Mouse (Mus musculus): ENCODE measurements around the gene Itih2. TPM values are rescaled to one million over a fixed set of nuclear protein-coding genes. Genes with fewer than 3 reads are reported as not detected.

The Itih2 gene
- polyA plus RNA-seq, 1 experiment from 2014 or later: 6.1 TPM

DNA sequence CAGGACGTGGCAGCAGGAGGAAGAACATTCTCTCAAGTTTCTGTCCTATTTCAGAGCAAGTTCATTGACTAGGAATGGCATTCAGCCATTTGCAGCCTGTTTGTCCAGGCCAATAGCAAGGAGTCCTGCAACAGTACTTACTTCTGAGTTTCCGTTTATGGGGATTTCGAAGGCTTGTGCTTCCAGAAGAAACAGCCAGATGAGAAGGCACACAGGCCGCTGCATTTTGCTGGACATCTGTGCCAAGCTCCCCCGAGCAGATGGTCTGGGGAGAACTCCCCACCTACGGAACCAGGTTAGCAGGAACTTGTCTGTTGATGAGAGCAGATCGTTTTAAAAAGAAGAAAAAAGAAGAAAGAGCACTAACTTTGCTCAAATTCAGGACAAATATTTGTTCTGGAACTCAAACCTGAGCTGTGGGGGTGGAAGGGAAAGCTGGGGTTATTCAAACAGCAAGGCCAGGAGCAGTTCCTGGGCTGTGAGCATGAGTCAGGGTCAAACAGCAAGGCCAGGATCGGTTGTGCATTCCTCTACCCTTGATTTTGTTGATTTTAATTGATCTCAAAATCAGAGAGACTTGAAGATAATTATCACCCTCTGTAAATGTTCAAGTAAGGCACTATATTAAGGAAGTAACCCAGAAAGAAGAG, 730 bp downstream of the Itih2 start:
- Histone ChIP-seq H3K4me1 (ENCODE audit: control insufficient read depth, insufficient read depth, low read length) (no peaks in the 10 kb centered on the region), H3K9me3 (replicated peaks; ENCODE audit: control insufficient read depth, low read length) (no peaks in the 10 kb centered on the region), H3K9ac (ENCODE audit: low read depth, low read length) (no peak overlapping the region), H3K4me3 (ENCODE audit: low read depth, low read length) (no peak overlapping the region), H3K27me3 (ENCODE audit: control insufficient read depth, insufficient read depth, low read length) (no peaks in the 10 kb centered on the region), H3K27ac (ENCODE audit: low read depth, low read length) (no peak overlapping the region), H3K36me3 (ENCODE audit: control insufficient read depth, insufficient read depth, low read length) (no peaks in the 10 kb centered on the region), H3K4me2 (no peak overlapping the region)
- 67% methylated on average over 8 of the region's 8 CpGs for WGBS (ENCODE audit: insufficient replicate concordance)
- ATAC-seq (replicated peaks; ENCODE audit: insufficient number of reproducible peaks, low FRiP score, low TSS enrichment): no peak

- H3K4me3 ChIP-seq (ENCODE audit: low read depth, low read length): no peak overlapping the region
- WGBS (ENCODE audit: insufficient replicate concordance): 80% methylated on average over 4 of the region's 4 CpGs
- H3K27me3 ChIP-seq (ENCODE audit: control insufficient read depth, insufficient read depth, low read length): no peaks in the 10 kb centered on the region
- H3K9ac ChIP-seq (ENCODE audit: low read depth, low read length): no peak overlapping the region
- no peaks in the 10 kb centered on the region for H3K4me1 ChIP-seq (ENCODE audit: control insufficient read depth, insufficient read depth, low read length)
- no peaks in the 10 kb centered on the region for H3K9me3 ChIP-seq (replicated peaks; ENCODE audit: control insufficient read depth, low read length)
- no peak for ATAC-seq (replicated peaks; ENCODE audit: insufficient number of reproducible peaks, low FRiP score, low TSS enrichment)
- H3K27ac ChIP-seq (ENCODE audit: low read depth, low read length): no peak overlapping the region
- H3K36me3 ChIP-seq (ENCODE audit: control insufficient read depth, insufficient read depth, low read length): no peaks in the 10 kb centered on the region
- H3K4me2 ChIP-seq: no peak overlapping the region
Measured at GRCm38 (mm10) chr2:10128571-10128970, 2.6 kb downstream of the Itih2 start.

GRCm38 (mm10) chr2:10127471-10127870, 3.7 kb downstream of the Itih2 start:
- no peaks in the 10 kb centered on the region for H3K36me3 ChIP-seq (ENCODE audit: control insufficient read depth, insufficient read depth, low read length)
- H3K27me3 ChIP-seq (ENCODE audit: control insufficient read depth, insufficient read depth, low read length): no peaks in the 10 kb centered on the region
- H3K4me1 ChIP-seq (ENCODE audit: control insufficient read depth, insufficient read depth, low read length): no peaks in the 10 kb centered on the region
- H3K4me3 ChIP-seq (ENCODE audit: low read depth, low read length): no peak overlapping the region
- H3K4me2 ChIP-seq: no peak overlapping the region
- no peak for ATAC-seq (replicated peaks; ENCODE audit: insufficient number of reproducible peaks, low FRiP score, low TSS enrichment)
- no peak overlapping the region for H3K27ac ChIP-seq (ENCODE audit: low read depth, low read length)
- H3K9ac ChIP-seq (ENCODE audit: low read depth, low read length): no peak overlapping the region
- H3K9me3 ChIP-seq (replicated peaks; ENCODE audit: control insufficient read depth, low read length): no peaks in the 10 kb centered on the region
- 82% methylated on average over 5 of the region's 5 CpGs for WGBS (ENCODE audit: insufficient replicate concordance)

DNA sequence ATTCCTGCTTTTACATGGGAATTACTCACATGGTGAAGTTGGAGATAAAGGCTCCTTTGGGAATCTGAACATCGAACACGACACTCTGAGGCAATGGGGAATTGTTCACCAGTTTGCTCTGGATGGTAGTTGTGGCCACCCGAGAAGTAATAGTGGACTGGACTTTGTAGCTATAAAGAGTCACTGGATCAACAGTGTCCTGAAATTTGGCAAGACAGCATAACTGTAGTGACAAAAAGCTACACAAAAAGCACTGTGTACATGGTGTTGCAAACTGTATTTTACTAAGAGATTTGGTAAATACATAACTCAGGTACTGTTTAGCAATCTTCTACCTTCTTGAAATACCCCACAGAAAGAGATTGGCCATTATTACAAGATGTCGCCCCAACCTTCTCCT, 5.1 kb downstream of the Itih2 start:
- 77% methylated on average over 4 of the region's 4 CpGs for WGBS (ENCODE audit: insufficient replicate concordance)
- no peaks in the 10 kb centered on the region for H3K9me3 ChIP-seq (replicated peaks; ENCODE audit: control insufficient read depth, low read length)
- H3K9ac ChIP-seq (ENCODE audit: low read depth, low read length): no peak overlapping the region
- no peaks in the 10 kb centered on the region for H3K4me1 ChIP-seq (ENCODE audit: control insufficient read depth, insufficient read depth, low read length)
- no peak overlapping the region for H3K4me3 ChIP-seq (ENCODE audit: low read depth, low read length)
- no peaks in the 10 kb centered on the region for H3K36me3 ChIP-seq (ENCODE audit: control insufficient read depth, insufficient read depth, low read length)
- H3K27ac ChIP-seq (ENCODE audit: low read depth, low read length): no peak overlapping the region
- H3K4me2 ChIP-seq: no peak overlapping the region
- no peak for ATAC-seq (replicated peaks; ENCODE audit: insufficient number of reproducible peaks, low FRiP score, low TSS enrichment)
- no peaks in the 10 kb centered on the region for H3K27me3 ChIP-seq (ENCODE audit: control insufficient read depth, insufficient read depth, low read length)

- H3K4me2 ChIP-seq: no peak overlapping the region
- no peaks in the 10 kb centered on the region for H3K4me1 ChIP-seq (ENCODE audit: control insufficient read depth, insufficient read depth, low read length)
- no peak for ATAC-seq (replicated peaks; ENCODE audit: insufficient number of reproducible peaks, low FRiP score, low TSS enrichment)
- H3K27me3 ChIP-seq (ENCODE audit: control insufficient read depth, insufficient read depth, low read length): no peaks in the 10 kb centered on the region
- H3K9me3 ChIP-seq (replicated peaks; ENCODE audit: control insufficient read depth, low read length): no peaks in the 10 kb centered on the region
- no peak overlapping the region for H3K4me3 ChIP-seq (ENCODE audit: low read depth, low read length)
- H3K9ac ChIP-seq (ENCODE audit: low read depth, low read length): no peak overlapping the region
- WGBS (ENCODE audit: insufficient replicate concordance): 55% methylated on average over 3 of the region's 3 CpGs
- H3K36me3 ChIP-seq (ENCODE audit: control insufficient read depth, insufficient read depth, low read length): no peaks in the 10 kb centered on the region
- no peak overlapping the region for H3K27ac ChIP-seq (ENCODE audit: low read depth, low read length)
Measured at GRCm38 (mm10) chr2:10121826-10122225, 9.4 kb downstream of the Itih2 start.

DNA sequence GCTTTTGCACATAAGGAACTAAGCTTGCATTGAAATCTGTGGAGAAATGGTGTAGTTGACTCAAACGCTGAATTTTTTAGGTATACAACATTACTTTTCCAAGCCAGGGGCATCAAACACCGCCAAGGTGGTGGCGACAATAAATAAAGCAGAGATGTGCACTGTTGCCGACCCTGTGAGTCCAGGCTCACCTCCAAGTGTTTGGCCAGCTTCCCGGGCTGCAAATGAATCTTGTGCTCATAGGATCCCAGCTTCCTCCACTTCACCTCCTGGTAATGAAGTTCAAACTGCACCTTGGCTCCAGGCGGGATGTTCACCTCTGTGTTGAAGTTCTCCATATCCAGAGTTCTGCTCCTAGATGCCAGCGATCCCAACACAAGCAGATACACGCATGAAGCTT, 11.9 kb downstream of the Itih2 start:
- Histone ChIP-seq H3K4me3 (ENCODE audit: low read depth, low read length) (no peak overlapping the region), H3K27me3 (ENCODE audit: control insufficient read depth, insufficient read depth, low read length) (no peaks in the 10 kb centered on the region), H3K4me2 (no peak overlapping the region), H3K9ac (ENCODE audit: low read depth, low read length) (no peak overlapping the region), H3K36me3 (ENCODE audit: control insufficient read depth, insufficient read depth, low read length) (no peaks in the 10 kb centered on the region), H3K27ac (ENCODE audit: low read depth, low read length) (no peak overlapping the region), H3K9me3 (replicated peaks; ENCODE audit: control insufficient read depth, low read length) (no peaks in the 10 kb centered on the region), H3K4me1 (ENCODE audit: control insufficient read depth, insufficient read depth, low read length) (no peaks in the 10 kb centered on the region)
- WGBS (ENCODE audit: insufficient replicate concordance): 82% methylated on average over 8 of the region's 8 CpGs
- ATAC-seq (replicated peaks; ENCODE audit: insufficient number of reproducible peaks, low FRiP score, low TSS enrichment): no peak

GRCm38 (mm10) chr2:10118751-10119150, 12.4 kb downstream of the Itih2 start:
- H3K27ac ChIP-seq (ENCODE audit: low read depth, low read length): no peak overlapping the region
- H3K4me3 ChIP-seq (ENCODE audit: low read depth, low read length): no peak overlapping the region
- H3K9ac ChIP-seq (ENCODE audit: low read depth, low read length): no peak overlapping the region
- H3K4me1 ChIP-seq (ENCODE audit: control insufficient read depth, insufficient read depth, low read length): no peaks in the 10 kb centered on the region
- no peaks in the 10 kb centered on the region for H3K36me3 ChIP-seq (ENCODE audit: control insufficient read depth, insufficient read depth, low read length)
- no peak for ATAC-seq (replicated peaks; ENCODE audit: insufficient number of reproducible peaks, low FRiP score, low TSS enrichment)
- H3K27me3 ChIP-seq (ENCODE audit: control insufficient read depth, insufficient read depth, low read length): no peaks in the 10 kb centered on the region
- no peak overlapping the region for H3K4me2 ChIP-seq
- 62% methylated on average over 1 of the region's 1 CpGs for WGBS (ENCODE audit: insufficient replicate concordance)
- no peaks in the 10 kb centered on the region for H3K9me3 ChIP-seq (replicated peaks; ENCODE audit: control insufficient read depth, low read length)

DNA sequence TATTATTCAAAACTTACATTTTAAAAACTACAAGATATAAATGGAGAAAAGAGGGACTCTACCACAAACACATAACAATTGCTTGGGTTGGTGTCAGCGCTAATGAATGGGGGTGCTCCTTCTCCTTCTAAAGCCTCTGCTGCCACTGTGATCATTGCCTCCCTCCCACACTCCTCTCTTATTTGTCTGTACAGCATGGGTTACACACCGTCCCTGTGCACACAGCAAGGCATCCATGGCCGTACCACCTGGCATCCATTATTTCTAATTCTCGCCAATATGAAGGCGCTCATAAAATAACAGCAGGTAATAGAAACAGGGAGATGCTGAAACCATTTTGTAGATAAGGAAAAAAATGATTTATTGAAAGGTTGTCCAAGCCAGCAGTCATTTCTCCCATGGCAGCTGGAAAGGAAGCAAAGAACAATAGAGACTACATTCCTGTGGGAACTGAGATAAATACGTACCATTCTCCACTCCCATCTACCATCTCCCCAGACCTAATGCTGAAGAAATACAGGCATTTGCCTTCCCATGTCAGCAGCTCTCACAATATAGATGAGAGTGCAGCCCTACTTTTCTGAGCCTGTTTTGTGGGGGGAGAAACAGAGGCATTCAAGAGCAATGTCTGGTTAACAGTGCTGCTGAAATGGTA, 22.5 kb downstream of the Itih2 start:
- Histone ChIP-seq H3K27me3 (ENCODE audit: control insufficient read depth, insufficient read depth, low read length) (no peaks in the 10 kb centered on the region), H3K4me3 (ENCODE audit: low read depth, low read length) (no peak overlapping the region)

GRCm38 (mm10) chr2:10101180-10101579, 30.0 kb downstream of the Itih2 start:
- no peaks in the 10 kb centered on the region for H3K36me3 ChIP-seq (ENCODE audit: control insufficient read depth, insufficient read depth, low read length)
- WGBS (ENCODE audit: insufficient replicate concordance): 39% methylated on average over 6 of the region's 6 CpGs
- H3K27ac ChIP-seq (ENCODE audit: low read depth, low read length): no peak overlapping the region
- no peaks in the 10 kb centered on the region for H3K4me1 ChIP-seq (ENCODE audit: control insufficient read depth, insufficient read depth, low read length)
- H3K9ac ChIP-seq (ENCODE audit: low read depth, low read length): no peak overlapping the region
- no peak for ATAC-seq (replicated peaks; ENCODE audit: insufficient number of reproducible peaks, low FRiP score, low TSS enrichment)
- no peak overlapping the region for H3K4me2 ChIP-seq
- no peaks in the 10 kb centered on the region for H3K9me3 ChIP-seq (replicated peaks; ENCODE audit: control insufficient read depth, low read length)
- no peaks in the 10 kb centered on the region for H3K27me3 ChIP-seq (ENCODE audit: control insufficient read depth, insufficient read depth, low read length)
- no peak overlapping the region for H3K4me3 ChIP-seq (ENCODE audit: low read depth, low read length)

More for the DNA sequence above, 22.5 kb downstream of the Itih2 start:
- ATAC-seq (replicated peaks; ENCODE audit: insufficient number of reproducible peaks, low FRiP score, low TSS enrichment): no peak
- WGBS (ENCODE audit: insufficient replicate concordance): 72% methylated on average over 6 of the region's 6 CpGs
- no peaks in the 10 kb centered on the region for H3K4me1 ChIP-seq (ENCODE audit: control insufficient read depth, insufficient read depth, low read length)
- H3K4me2 ChIP-seq: no peak overlapping the region
- no peak overlapping the region for H3K27ac ChIP-seq (ENCODE audit: low read depth, low read length)
- H3K36me3 ChIP-seq (ENCODE audit: control insufficient read depth, insufficient read depth, low read length): no peaks in the 10 kb centered on the region
- H3K9me3 ChIP-seq (replicated peaks; ENCODE audit: control insufficient read depth, low read length): no peaks in the 10 kb centered on the region
- H3K9ac ChIP-seq (ENCODE audit: low read depth, low read length): no peak overlapping the region
